ENCODE assay signal across 9 mouse cellular contexts in genomic region chr9:77480574-77481319, GRCm38 (mm10).
DNase-seq lines count a peak whose midpoint lies in the region; ATAC-seq and TF ChIP-seq lines count a peak whose summit lies in the region.
"Had no signal": no experiment of that assay in that cellular context is flagged by ENCODE, and none has a peak within 500 bp of the region (broad histone marks: within the 10 kb centered on the region; RNA-seq: fewer than 3 reads in every experiment).

No protein-coding gene starts in this region.

- H3K9ac ChIP-seq in kidney, embryonic 16.5 days (replicated peaks; ENCODE audit: low read length) = no peak overlapping the region
- no peak overlapping the region for H3K9ac ChIP-seq in kidney, embryonic 14.5 days (ENCODE audit: low read depth, low read length)
- H3K9ac ChIP-seq: lung, embryonic 15.5 days had no signal

- no peak overlapping the region for H3K4me2 ChIP-seq in kidney, embryonic 16.5 days (replicated peaks; ENCODE audit: low read depth, low read length)
- no peak overlapping the region for H3K4me2 ChIP-seq in kidney, embryonic 14.5 days (replicated peaks; ENCODE audit: low read depth, low read length)
- H3K4me2 ChIP-seq: lung, embryonic 15.5 days had no signal

- H3K27ac ChIP-seq in kidney, embryonic 16.5 days (ENCODE audit: low read length) = peak overlapping the region; percentile 27; the same call in 1 of the 2 replicates
- peak overlapping the region; percentile 18; the same call in 1 of the 2 replicates for H3K27ac ChIP-seq in layer of hippocampus, adult 2 months
- H3K27ac ChIP-seq in kidney, embryonic 14.5 days (ENCODE audit: low read depth, low read length) = no peak overlapping the region; the same call in 1 of the 2 replicates
- H3K27ac ChIP-seq: lung, embryonic 15.5 days had no signal

- DNase-seq in kidney, adult 9 months = no peak
- peak; percentile 28 for DNase-seq in ES-CJ7 (ENCODE audit: low read depth, low spot score)
- peak; percentile 70 for DNase-seq in brain, embryonic 14.5 days (ENCODE audit: low read depth)
- DNase-seq in layer of hippocampus, adult 2 months (ENCODE audit: low spot score in 2 of 2) = peak; percentile 24 to 62
- no peak for DNase-seq in kidney, adult 8-10 months

- H3K4me3 ChIP-seq in kidney, embryonic 16.5 days (ENCODE audit: low read length) = no peak overlapping the region
- H3K4me3 ChIP-seq in layer of hippocampus, adult 2 months = no peak overlapping the region
- H3K4me3 ChIP-seq in kidney, embryonic 14.5 days (ENCODE audit: low read length) = no peak overlapping the region
- H3K4me3 ChIP-seq: lung, embryonic 15.5 days had no signal

- no peaks in the 10 kb centered on the region for H3K27me3 ChIP-seq in kidney, embryonic 16.5 days (ENCODE audit: insufficient read depth, low read length)
- no peaks in the 10 kb centered on the region for H3K27me3 ChIP-seq in kidney, embryonic 14.5 days (ENCODE audit: control insufficient read depth, insufficient read depth, low read length)

- ATAC-seq in kidney, embryonic 16.5 days (ENCODE audit: low FRiP score, low TSS enrichment) = no peak
- no peak for ATAC-seq in monocyte, adult 5-6 weeks (replicated peaks; ENCODE audit: insufficient number of reproducible peaks, low FRiP score, low TSS enrichment, poor library complexity, severe bottlenecking)
- ATAC-seq in kidney, embryonic 14.5 days (ENCODE audit: low FRiP score, low TSS enrichment) = no peak

- H3K9me3 ChIP-seq in kidney, embryonic 16.5 days (ENCODE audit: low read length) = no peaks in the 10 kb centered on the region
- H3K9me3 ChIP-seq in kidney, embryonic 14.5 days (ENCODE audit: control insufficient read depth, low read length) = no peaks in the 10 kb centered on the region
- H3K9me3 ChIP-seq: lung, embryonic 15.5 days had no signal

- WGBS in kidney, embryonic 16.5 days = 67% methylated on average over 9 of the region's 9 CpGs
- 73% methylated on average over 9 of the region's 9 CpGs for WGBS in kidney, embryonic 14.5 days

- peaks cover 32% of the 10 kb centered on the region for H3K4me1 ChIP-seq in kidney, embryonic 16.5 days (ENCODE audit: insufficient read depth, low read length)
- peaks cover 8% of the 10 kb centered on the region; the same call in 1 of the 2 replicates for H3K4me1 ChIP-seq in kidney, embryonic 14.5 days (ENCODE audit: control insufficient read depth, insufficient read depth, low read length)

- H3K36me3 ChIP-seq in kidney, embryonic 16.5 days (ENCODE audit: insufficient read depth, low read length) = no peaks in the 10 kb centered on the region
- H3K36me3 ChIP-seq in kidney, embryonic 14.5 days (ENCODE audit: control insufficient read depth, insufficient read depth, low read length) = no peaks in the 10 kb centered on the region
- H3K36me3 ChIP-seq: lung, embryonic 15.5 days had no signal

- TF ChIP-seq CTCF in brain, embryonic 14.5 days (IDR thresholded peaks at IDR 0.05; ENCODE audit: borderline replicate concordance, extremely low read depth, insufficient read depth, insufficient read length) = no peak
- TF ChIP-seq CTCF in layer of hippocampus, adult 2 months (conservative IDR thresholded peaks at IDR 0.05) = no peak

- no peak for TF ChIP-seq POLR2A in brain, embryonic 14.5 days (IDR thresholded peaks at IDR 0.05; ENCODE audit: borderline replicate concordance, extremely low read depth, insufficient read depth, insufficient read length, poor library complexity, severe bottlenecking)

Comparison
In these comparisons a context has a peak if more than half of its experiments do, and no peak if none do; other contexts are left out.
1. DNase-seq: peak in ES-CJ7 (single experiment), brain, embryonic 14.5 days (single experiment) and layer of hippocampus, adult 2 months (2 of 2); none in kidney, adult 9 months (single experiment) and kidney, adult 8-10 months (0 of 2).